Mouse (Mus musculus): ENCODE data around the gene Pctp.

Gene Pctp

GRCm38 (mm10) chr11:90002231-90002986, at the start of gene Pctp:
TSS of gene Pctp (minus strand) at chr11:90002894.
- in situ Hi-C loops (cut with MboI, MseI) = no loop called here

GRCm38 (mm10) chr11:90050016-90050415, 47.3 kb upstream of the Pctp start:
- in situ Hi-C loops (cut with MboI, MseI) = no loop called here

DNA sequence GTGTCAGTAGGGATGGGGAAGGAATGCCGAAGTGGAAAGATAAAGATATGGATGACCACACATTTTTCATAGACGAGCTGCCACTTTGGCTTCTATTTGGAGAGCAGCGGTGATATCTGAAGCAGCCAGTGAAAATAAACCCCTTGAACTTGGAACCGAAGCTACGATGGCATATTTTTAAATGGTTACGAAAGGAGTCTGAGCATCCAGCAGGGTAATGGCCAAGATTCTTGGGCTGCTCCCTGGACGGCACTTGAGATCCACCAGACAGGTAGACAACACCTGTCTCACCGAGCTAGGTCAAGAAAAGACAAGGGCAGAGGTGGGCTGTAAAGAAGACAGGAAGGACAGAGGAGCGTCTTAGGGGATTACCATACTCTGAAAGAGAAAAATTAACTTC, 44.6 kb upstream of the Pctp start:
- in situ Hi-C loops (cut with MboI, MseI) = no loop called here

DNA sequence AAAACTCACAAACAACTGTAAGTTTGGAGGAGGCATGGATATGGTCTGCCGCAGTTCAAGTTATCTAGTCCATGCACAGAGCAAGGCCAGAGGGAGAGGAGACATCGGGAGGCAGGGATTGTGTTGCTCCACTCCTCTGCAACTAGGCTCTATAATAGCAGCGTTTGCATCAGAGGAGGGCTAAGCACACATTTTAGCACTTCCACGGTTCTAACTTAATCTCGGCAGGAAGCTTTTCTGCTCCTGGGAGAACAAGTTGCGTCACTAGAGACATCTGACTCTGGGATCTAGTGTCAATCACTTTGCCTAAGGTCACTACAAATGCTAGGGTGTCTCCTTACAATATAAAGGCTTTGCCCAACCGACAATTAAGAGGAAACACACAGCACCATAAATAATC, 43.5 kb upstream of the Pctp start:
- in situ Hi-C loops (cut with MboI, MseI) = no loop called here

DNA sequence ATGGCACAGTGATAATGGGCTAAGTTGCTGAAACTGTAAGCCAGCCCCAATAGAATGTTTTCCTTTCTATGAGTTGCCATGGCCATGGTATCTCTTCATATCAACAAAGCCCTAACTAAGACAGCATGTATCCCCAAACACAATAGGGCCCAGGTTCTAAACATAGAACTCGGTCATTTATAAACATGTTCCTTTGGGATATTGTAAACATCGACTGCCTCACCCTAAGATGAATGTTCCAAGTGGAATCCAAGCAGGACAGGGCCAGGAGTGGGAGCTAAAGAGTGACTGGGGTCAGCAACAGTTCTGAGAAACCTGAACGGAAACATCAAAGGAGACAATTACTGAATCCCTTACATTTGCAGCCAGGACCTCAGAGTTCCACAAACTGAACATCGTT, 41.8 kb upstream of the Pctp start:
- in situ Hi-C loops (cut with MboI, MseI) = no loop called here

DNA sequence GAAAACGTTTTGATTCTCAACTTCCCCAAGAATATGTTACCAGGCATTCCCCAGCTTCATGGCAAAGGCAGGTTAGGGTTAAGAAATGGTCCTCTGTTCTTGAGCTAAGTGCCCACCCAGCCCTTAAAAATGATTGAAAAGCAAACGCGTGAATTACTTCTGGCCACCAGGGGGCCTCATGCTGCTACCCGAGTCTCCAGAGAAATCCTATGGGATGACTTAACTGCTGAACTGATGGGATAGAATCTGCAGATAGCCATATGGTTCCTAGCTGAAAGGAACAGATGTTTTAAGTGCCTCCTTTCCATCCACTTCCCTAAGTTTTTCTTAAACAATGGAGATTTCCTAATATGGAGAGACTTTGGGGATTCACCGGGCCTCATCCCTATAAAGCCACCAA, 35.3 kb upstream of the Pctp start:
- in situ Hi-C loops (cut with MboI, MseI) = no loop called here

- in situ Hi-C loops (cut with MboI, MseI) = no loop called here
Measured at GRCm38 (mm10) chr11:90036416-90036815, 33.7 kb upstream of the Pctp start.

DNA sequence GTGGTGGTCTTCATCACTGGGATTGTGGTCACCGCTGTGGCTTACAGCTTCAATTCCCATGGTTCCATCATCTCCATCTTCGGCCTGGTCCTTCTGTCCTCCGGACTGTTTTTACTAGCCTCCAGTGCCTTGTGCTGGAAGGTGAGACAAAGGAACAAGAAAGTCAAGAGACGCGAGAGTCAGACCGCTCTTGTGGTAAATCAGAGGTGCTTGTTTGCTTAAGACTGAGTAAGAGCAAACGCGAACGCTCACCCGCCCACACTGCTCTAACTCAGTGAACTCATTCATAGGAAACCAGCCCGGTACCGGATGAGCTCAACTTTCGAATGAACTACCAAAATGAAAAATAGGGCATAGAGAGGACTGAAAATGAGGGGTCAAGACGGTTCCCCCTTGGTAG, 32.8 kb upstream of the Pctp start:
- in situ Hi-C loops (cut with MboI, MseI) = no loop called here

- in situ Hi-C loops (cut with MboI, MseI) = no loop called here
Measured at GRCm38 (mm10) chr11:90034646-90035045, 32.0 kb upstream of the Pctp start.

GRCm38 (mm10) chr11:90033442-90033841, 30.7 kb upstream of the Pctp start:
- in situ Hi-C loops (cut with MboI, MseI) = no loop called here

GRCm38 (mm10) chr11:90032807-90033206, 30.1 kb upstream of the Pctp start:
- in situ Hi-C loops (cut with MboI, MseI) = no loop called here

DNA sequence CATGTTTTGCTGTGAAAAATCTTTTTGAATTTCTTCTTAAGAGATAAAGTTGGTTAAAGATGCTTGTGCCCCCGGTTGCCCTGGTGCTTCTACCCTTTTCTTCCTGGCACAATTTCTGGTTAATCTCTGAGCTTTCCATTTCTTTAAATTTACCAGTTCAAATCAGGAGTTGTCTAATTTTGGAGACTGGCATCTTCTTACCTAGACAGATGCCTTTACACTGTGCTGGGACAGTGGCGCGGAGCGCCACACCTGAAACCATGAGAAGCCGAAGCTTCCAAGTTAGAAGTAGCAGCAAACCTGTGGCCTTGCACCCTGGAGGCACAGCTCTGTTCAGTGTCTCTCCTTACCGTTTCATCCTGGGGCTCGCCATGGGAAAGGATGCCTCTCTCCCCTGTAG, 28.4 kb upstream of the Pctp start:
- in situ Hi-C loops (cut with MboI, MseI) = no loop called here

- in situ Hi-C loops (cut with MboI, MseI) = no loop called here
Measured at GRCm38 (mm10) chr11:90030557-90030956, 27.9 kb upstream of the Pctp start.

DNA sequence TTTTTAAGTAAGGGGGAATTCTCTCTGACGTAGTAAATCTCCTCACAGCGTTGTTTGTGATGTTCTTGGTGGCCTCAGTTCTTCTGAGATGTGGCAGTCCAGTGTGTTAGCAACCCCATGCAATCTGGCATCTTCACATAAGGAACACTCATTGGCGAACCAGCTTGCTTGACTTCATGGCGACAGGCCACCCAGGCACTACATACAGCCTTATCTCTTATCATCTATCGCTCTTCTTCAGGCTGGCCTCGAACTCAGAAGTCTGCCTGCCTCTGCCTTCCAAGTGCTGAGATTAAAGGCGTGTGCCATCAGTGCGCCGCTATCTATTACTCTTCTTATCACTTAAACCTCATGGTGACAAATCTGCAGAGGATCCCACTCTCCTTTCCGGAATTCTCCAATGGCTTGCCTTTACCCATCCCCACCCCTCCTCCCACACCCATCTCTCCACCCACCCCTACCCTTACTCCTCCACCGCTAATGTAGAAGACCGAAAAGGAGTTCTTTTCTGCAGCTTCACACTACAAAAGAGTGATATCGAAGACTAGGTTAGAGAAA, 27.2 kb upstream of the Pctp start, which contains the start of gene Tmem100:
TSS of gene Tmem100 (plus strand) at position 508 of the 558 bp plus-strand sequence.
- in situ Hi-C loops (cut with MboI, MseI) = no loop called here

DNA sequence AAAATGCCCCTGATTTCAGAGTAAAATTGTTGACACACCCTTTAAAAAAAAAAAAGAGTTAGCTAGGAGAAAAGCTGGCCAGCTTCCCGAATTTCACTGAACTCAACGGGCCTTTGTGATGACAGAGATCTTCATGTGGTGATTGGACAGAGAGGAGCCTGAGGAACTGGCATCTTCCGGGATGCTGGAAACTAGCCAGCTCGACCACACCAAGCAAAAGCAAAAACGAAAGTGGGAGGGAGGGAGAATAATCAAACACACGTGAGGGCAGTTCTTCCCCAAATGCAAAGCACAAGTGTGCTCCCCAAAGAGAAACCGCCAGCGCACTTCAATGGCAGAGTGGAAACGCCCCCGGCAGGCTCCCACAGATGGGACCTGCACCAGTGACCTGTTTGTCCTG, 26.7 kb upstream of the Pctp start:
- in situ Hi-C loops (cut with MboI, MseI) = no loop called here

GRCm38 (mm10) chr11:90028746-90029145, 26.1 kb upstream of the Pctp start:
- in situ Hi-C loops (cut with MboI, MseI) = no loop called here

DNA sequence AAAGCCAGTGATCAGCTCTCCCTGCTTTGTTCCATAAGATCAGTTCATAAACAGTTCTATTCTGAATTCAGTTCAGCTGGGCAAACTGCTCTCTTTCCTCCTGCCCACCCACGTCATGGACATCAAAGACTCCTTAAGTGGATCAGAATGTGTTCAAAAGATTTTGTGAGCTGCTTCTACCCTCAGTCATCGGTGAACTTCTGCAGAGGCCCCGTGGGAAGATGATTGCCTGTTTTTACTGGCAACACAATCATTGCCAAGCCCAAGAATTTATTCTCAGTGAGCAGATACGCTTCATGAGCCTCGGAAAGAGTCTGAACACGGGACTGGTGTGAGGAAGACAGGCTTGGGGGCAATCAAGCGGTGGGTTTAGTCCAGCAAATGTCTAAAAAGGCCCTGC, 24.5 kb upstream of the Pctp start:
- in situ Hi-C loops (cut with MboI, MseI) = no loop called here

DNA sequence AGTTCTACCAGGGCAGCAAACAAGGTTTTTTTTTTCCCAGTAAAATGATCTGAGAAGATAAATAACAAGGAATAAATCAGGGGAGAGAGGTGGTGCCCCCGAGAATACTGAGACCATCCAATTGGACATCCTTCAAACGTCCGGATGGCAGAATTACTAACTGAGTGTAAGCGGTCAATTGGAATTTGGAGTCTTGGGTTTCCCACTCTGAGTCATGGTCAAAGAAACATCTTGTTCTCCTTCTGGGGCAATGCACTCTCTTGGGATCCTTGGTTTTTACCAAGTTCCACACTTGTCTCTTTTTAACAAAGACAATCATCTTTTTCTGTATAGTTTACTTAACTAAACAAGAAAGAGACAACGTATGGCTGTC, 24.1 kb upstream of the Pctp start:
- in situ Hi-C loops (cut with MboI, MseI) = no loop called here

DNA sequence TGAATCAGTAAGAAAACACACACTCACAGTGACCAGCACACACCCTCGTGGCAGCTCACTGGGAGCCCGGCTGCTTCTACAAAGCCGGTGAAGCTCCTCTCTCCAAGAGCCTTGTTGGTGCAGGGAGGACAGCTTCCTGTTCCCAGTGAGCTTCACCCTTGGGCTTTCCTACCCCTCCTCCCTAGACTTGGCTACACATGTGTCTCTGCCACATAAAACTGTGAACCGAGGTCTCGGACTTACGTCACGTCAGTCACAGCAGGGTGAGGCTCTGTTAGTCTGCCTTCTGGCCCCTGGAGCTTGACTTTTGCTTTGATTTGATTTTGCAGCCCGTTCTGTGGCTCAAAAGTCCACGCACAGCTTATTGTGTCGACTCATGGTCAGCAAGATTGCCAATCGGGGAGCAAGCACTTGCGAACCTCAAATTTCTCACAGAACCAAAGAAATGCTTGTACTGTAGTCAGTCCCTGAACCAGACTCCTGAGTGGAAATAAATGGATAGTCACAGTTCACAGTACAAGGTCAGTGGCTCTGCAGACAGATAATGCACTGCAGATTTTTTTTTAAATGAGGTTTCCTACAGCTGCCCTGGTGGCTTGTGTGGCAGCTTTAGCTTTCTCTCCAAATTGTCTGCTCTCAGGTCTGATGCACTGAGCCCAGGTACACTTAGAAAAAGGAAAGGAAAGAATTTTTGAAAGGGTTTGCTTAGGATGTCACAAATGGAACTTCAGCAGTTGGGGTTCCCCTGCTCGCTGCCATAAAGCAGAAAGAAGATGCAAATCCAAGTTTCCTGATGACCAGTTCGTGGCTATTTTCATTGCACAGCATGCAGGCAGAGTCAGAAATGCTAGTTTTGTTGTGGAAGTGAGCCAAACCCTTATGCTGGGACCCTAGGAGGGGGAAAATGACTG, 23.5 kb upstream of the Pctp start:
- in situ Hi-C loops (cut with MboI, MseI) = no loop called here

- in situ Hi-C loops (cut with MboI, MseI) = loop anchor here in 1 of 2 experiments (10.0 kb wide), 1 partner anchor 606 kb away; no protein-coding TSS in a partner anchor
Measured at GRCm38 (mm10) chr11:90019161-90019560, 16.5 kb upstream of the Pctp start.

DNA sequence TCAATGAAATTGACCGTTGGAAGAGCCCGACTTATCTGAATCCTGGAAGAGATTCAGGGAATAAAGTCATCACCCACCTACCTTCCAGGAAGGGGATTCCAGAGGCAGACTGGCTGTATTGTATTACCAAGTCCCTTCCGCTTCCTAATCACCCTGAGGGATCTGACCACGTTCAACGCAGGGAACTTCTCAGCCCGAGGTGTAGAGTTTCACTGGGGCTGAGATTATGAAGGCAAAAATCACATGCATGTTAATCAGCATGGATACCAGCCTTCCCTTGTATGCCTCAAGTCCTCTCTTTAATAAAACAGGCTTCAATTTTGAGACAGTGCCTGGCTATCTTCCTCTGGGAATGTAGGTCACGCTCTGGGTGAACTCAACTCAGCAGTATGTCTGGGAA, 12.6 kb upstream of the Pctp start:
- in situ Hi-C loops (cut with MboI, MseI) = loop anchor here in 1 of 2 experiments (10.0 kb wide), 1 partner anchor 610 kb away; no protein-coding TSS in a partner anchor

- in situ Hi-C loops (cut with MboI, MseI) = loop anchor here in 1 of 2 experiments (10.0 kb wide), 1 partner anchor 611 kb away; no protein-coding TSS in a partner anchor
Measured at GRCm38 (mm10) chr11:90013657-90014056, 11.0 kb upstream of the Pctp start.

Measured in T-helper 17 cell (primary cell).